Mouse (Mus musculus): ENCODE results near the gene Celf1. TPM values are rescaled to one million over a fixed set of nuclear protein-coding genes. Genes with fewer than 3 reads are reported as not detected.

Celf1 gene
- polyA plus RNA-seq, 1 experiment from 2014 or later = 172 TPM

- ATAC-seq (ENCODE audit: low FRiP score) = peak; percentile 16; the same call in 1 of the 2 replicates
- peak overlapping the region; percentile 66 for H3K4me3 ChIP-seq (replicated peaks)
- peak overlapping the region; percentile 92 for H3K9ac ChIP-seq
- no peaks in the 10 kb centered on the region for H3K27me3 ChIP-seq
- H3K4me1 ChIP-seq = peaks cover 30% of the 10 kb centered on the region
- peak overlapping the region; percentile 81 for H3K4me2 ChIP-seq
- 33% methylated on average over 7 of the region's 7 CpGs for WGBS
- peaks cover 22% of the 10 kb centered on the region for H3K36me3 ChIP-seq (replicated peaks)
- H3K9me3 ChIP-seq = no peaks in the 10 kb centered on the region
- peak overlapping the region; percentile 75 for H3K27ac ChIP-seq
These were observed 23.5 kb upstream of the Celf1 start for GRCm38 (mm10) chr2:90916560-90917232.

GRCm38 (mm10) chr2:90917233-90917998, 22.8 kb upstream of the Celf1 start:
- Histone ChIP-seq H3K4me3 (replicated peaks) (peak overlapping the region; percentile 66), H3K4me2 (peak overlapping the region; percentile 81), H3K9ac (peak overlapping the region; percentile 92), H3K9me3 (no peaks in the 10 kb centered on the region), H3K27me3 (0 out of 2 replicates have a peak, but pooled peaks cover 2% of the 10 kb centered on the region), H3K36me3 (replicated peaks) (peaks cover 17% of the 10 kb centered on the region), H3K4me1 (peaks cover 30% of the 10 kb centered on the region), H3K27ac (peak overlapping the region; percentile 75)
- ATAC-seq (ENCODE audit: low FRiP score) = peak; percentile 90
- under 1% methylated on average over 62 of the region's 73 CpGs for WGBS

- Histone ChIP-seq H3K27ac (peak overlapping the region; percentile 75), H3K9ac (peak overlapping the region; percentile 92), H3K27me3 (0 out of 2 replicates have a peak, but pooled peaks cover 2% of the 10 kb centered on the region), H3K4me1 (peaks cover 30% of the 10 kb centered on the region), H3K9me3 (no peaks in the 10 kb centered on the region), H3K4me2 (peak overlapping the region; percentile 81), H3K36me3 (replicated peaks) (peaks cover 10% of the 10 kb centered on the region), H3K4me3 (replicated peaks) (peak overlapping the region; percentile 66)
- WGBS = 13% methylated on average over 16 of the region's 16 CpGs
- ATAC-seq (ENCODE audit: low FRiP score) = no peak; the same call in 1 of the 2 replicates
These were observed 22.0 kb upstream of the Celf1 start for GRCm38 (mm10) chr2:90917999-90918698.

- ATAC-seq (ENCODE audit: low FRiP score) = no peak
- H3K9me3 ChIP-seq = no peaks in the 10 kb centered on the region
- no peak overlapping the region for H3K9ac ChIP-seq
- H3K4me1 ChIP-seq = peaks cover 21% of the 10 kb centered on the region
- H3K4me3 ChIP-seq (replicated peaks) = no peak overlapping the region
- no peak overlapping the region for H3K4me2 ChIP-seq
- WGBS = 88% methylated on average over 1 of the region's 1 CpGs
- no peak overlapping the region for H3K27ac ChIP-seq
- H3K27me3 ChIP-seq = 0 out of 2 replicates have a peak, but pooled peaks cover 2% of the 10 kb centered on the region
- H3K36me3 ChIP-seq (replicated peaks) = no peaks in the 10 kb centered on the region
These were observed 19.0 kb upstream of the Celf1 start for GRCm38 (mm10) chr2:90921178-90921577.

- Histone ChIP-seq H3K4me3 (replicated peaks) (no peak overlapping the region), H3K4me2 (no peak overlapping the region), H3K27me3 (0 out of 2 replicates have a peak, but pooled peaks cover 2% of the 10 kb centered on the region), H3K9ac (no peak overlapping the region), H3K4me1 (peaks cover 10% of the 10 kb centered on the region), H3K36me3 (replicated peaks) (no peaks in the 10 kb centered on the region), H3K27ac (no peak overlapping the region), H3K9me3 (no peaks in the 10 kb centered on the region)
- WGBS = 93% methylated on average over 2 of the region's 2 CpGs
- ATAC-seq (ENCODE audit: low FRiP score) = no peak
These were observed 17.5 kb upstream of the Celf1 start for GRCm38 (mm10) chr2:90922636-90923035.

- no peaks in the 10 kb centered on the region for H3K9me3 ChIP-seq
- H3K4me3 ChIP-seq (replicated peaks) = no peak overlapping the region
- no peak overlapping the region for H3K9ac ChIP-seq
- 89% methylated on average over 13 of the region's 13 CpGs for WGBS
- H3K36me3 ChIP-seq (replicated peaks) = no peaks in the 10 kb centered on the region
- H3K27ac ChIP-seq = no peak overlapping the region
- no peaks in the 10 kb centered on the region for H3K4me1 ChIP-seq
- no peak for ATAC-seq (ENCODE audit: low FRiP score)
- H3K4me2 ChIP-seq = no peak overlapping the region
- H3K27me3 ChIP-seq = no peaks in the 10 kb centered on the region
These were observed 11.6 kb upstream of the Celf1 start for GRCm38 (mm10) chr2:90928566-90928965.

GRCm38 (mm10) chr2:90931829-90932228, 8.4 kb upstream of the Celf1 start:
- Histone ChIP-seq H3K27me3 (no peaks in the 10 kb centered on the region), H3K9ac (no peak overlapping the region), H3K36me3 (replicated peaks) (no peaks in the 10 kb centered on the region), H3K4me1 (no peaks in the 10 kb centered on the region), H3K9me3 (no peaks in the 10 kb centered on the region), H3K27ac (no peak overlapping the region), H3K4me3 (replicated peaks) (no peak overlapping the region), H3K4me2 (no peak overlapping the region)
- ATAC-seq (ENCODE audit: low FRiP score) = no peak
- 88% methylated on average over 8 of the region's 8 CpGs for WGBS

GRCm38 (mm10) chr2:90932273-90932672, 7.9 kb upstream of the Celf1 start:
- H3K27me3 ChIP-seq = no peaks in the 10 kb centered on the region
- no peaks in the 10 kb centered on the region for H3K4me1 ChIP-seq
- ATAC-seq (ENCODE audit: low FRiP score) = no peak
- no peak overlapping the region for H3K4me2 ChIP-seq
- H3K36me3 ChIP-seq (replicated peaks) = no peaks in the 10 kb centered on the region
- H3K9me3 ChIP-seq = no peaks in the 10 kb centered on the region
- H3K27ac ChIP-seq = no peak overlapping the region
- no peak overlapping the region for H3K4me3 ChIP-seq (replicated peaks)
- 75% methylated on average over 2 of the region's 2 CpGs for WGBS
- H3K9ac ChIP-seq = no peak overlapping the region

GRCm38 (mm10) chr2:90938362-90938761, 1.8 kb upstream of the Celf1 start:
- Histone ChIP-seq H3K9me3 (no peaks in the 10 kb centered on the region), H3K27ac (no peak overlapping the region), H3K4me1 (peaks cover 23% of the 10 kb centered on the region), H3K4me2 (no peak overlapping the region), H3K9ac (no peak overlapping the region), H3K27me3 (no peaks in the 10 kb centered on the region), H3K36me3 (replicated peaks) (no peaks in the 10 kb centered on the region), H3K4me3 (replicated peaks) (no peak overlapping the region)
- ATAC-seq (ENCODE audit: low FRiP score) = no peak
- WGBS = 76% methylated on average over 3 of the region's 3 CpGs

- H3K4me2 ChIP-seq = peak overlapping the region; percentile 75
- H3K9me3 ChIP-seq = no peaks in the 10 kb centered on the region
- H3K36me3 ChIP-seq (replicated peaks) = no peaks in the 10 kb centered on the region
- peak overlapping the region; percentile 96 for H3K27ac ChIP-seq
- peak overlapping the region; percentile 96 for H3K9ac ChIP-seq
- peaks cover 27% of the 10 kb centered on the region for H3K4me1 ChIP-seq
- no peaks in the 10 kb centered on the region for H3K27me3 ChIP-seq
- peak overlapping the region; percentile 98 for H3K4me3 ChIP-seq (replicated peaks)
- 50% methylated on average over 8 of the region's 8 CpGs for WGBS
- ATAC-seq (ENCODE audit: low FRiP score) = peak; percentile 71
These were observed 432 bp upstream of the Celf1 start for GRCm38 (mm10) chr2:90939750-90940149.

GRCm38 (mm10) chr2:90941744-90942143, 1.6 kb downstream of the Celf1 start:
- WGBS = 46% methylated on average over 2 of the region's 2 CpGs
- H3K4me2 ChIP-seq = peak overlapping the region; percentile 75
- peak overlapping the region; percentile 98 for H3K4me3 ChIP-seq (replicated peaks)
- H3K4me1 ChIP-seq = peaks cover 28% of the 10 kb centered on the region
- H3K36me3 ChIP-seq (replicated peaks) = no peaks in the 10 kb centered on the region
- no peak overlapping the region for H3K9ac ChIP-seq
- H3K27me3 ChIP-seq = no peaks in the 10 kb centered on the region
- ATAC-seq (ENCODE audit: low FRiP score) = no peak
- no peaks in the 10 kb centered on the region for H3K9me3 ChIP-seq
- H3K27ac ChIP-seq = no peak overlapping the region

- 85% methylated on average over 5 of the region's 5 CpGs for WGBS
These were observed 10.0 kb downstream of the Celf1 start for GRCm38 (mm10) chr2:90950149-90950548.

More at GRCm38 (mm10) chr2:90950149-90950548, 10.0 kb downstream of the Celf1 start:
- Histone ChIP-seq H3K4me2 (no peak overlapping the region), H3K27ac (no peak overlapping the region), H3K4me1 (peaks cover 10% of the 10 kb centered on the region; the same call in 1 of the 2 replicates), H3K4me3 (replicated peaks) (no peak overlapping the region), H3K9me3 (no peaks in the 10 kb centered on the region), H3K36me3 (replicated peaks) (no peaks in the 10 kb centered on the region; the same call in 1 of the 2 replicates), H3K9ac (no peak overlapping the region), H3K27me3 (no peaks in the 10 kb centered on the region)
- ATAC-seq (ENCODE audit: low FRiP score) = no peak
